Mouse (Mus musculus): ENCODE results near the gene Gpr108. TPM values are rescaled to one million over a fixed set of nuclear protein-coding genes. Genes with fewer than 3 reads are reported as not detected.

Gene Gpr108
- polyA plus RNA-seq, 1 experiment: 14.2 TPM

- Histone ChIP-seq H3K9me3 (replicated peaks; ENCODE audit: control insufficient read depth, insufficient read depth, low read length, poor library complexity, severe bottlenecking) (no peaks in the 10 kb centered on the region), H3K9ac (ENCODE audit: low read depth, poor library complexity, severe bottlenecking) (no peak overlapping the region), H3K4me3 (ENCODE audit: low read depth, low read length) (no peak overlapping the region), H3K36me3 (ENCODE audit: control insufficient read depth, insufficient read depth, low read length, poor library complexity, severe bottlenecking) (no peaks in the 10 kb centered on the region), H3K4me1 (ENCODE audit: control insufficient read depth, insufficient read depth, low read length) (no peaks in the 10 kb centered on the region), H3K27me3 (ENCODE audit: control insufficient read depth, insufficient read depth, low read length, poor library complexity, severe bottlenecking) (no peaks in the 10 kb centered on the region), H3K27ac (ENCODE audit: insufficient read depth, low read length) (no peak overlapping the region)
- TF ChIP-seq CTCF (IDR thresholded peaks at IDR 0.05; ENCODE audit: low read depth, low read length) (no peak), EP300 (IDR thresholded peaks at IDR 0.05; ENCODE audit: insufficient read depth, low read depth, low read length) (no peak), POLR2A (IDR thresholded peaks at IDR 0.05; ENCODE audit: insufficient read depth, low read length) (no peak)
These were observed 19.4 kb downstream of the Gpr108 start for GRCm38 (mm10) chr17:57228873-57229272.

- TF ChIP-seq POLR2A (IDR thresholded peaks at IDR 0.05; ENCODE audit: insufficient read depth, low read length) (no peak), CTCF (IDR thresholded peaks at IDR 0.05; ENCODE audit: low read depth, low read length) (no peak), EP300 (IDR thresholded peaks at IDR 0.05; ENCODE audit: insufficient read depth, low read depth, low read length) (no peak)
- Histone ChIP-seq H3K4me1 (ENCODE audit: control insufficient read depth, insufficient read depth, low read length) (no peaks in the 10 kb centered on the region), H3K27me3 (ENCODE audit: control insufficient read depth, insufficient read depth, low read length, poor library complexity, severe bottlenecking) (no peaks in the 10 kb centered on the region), H3K4me3 (ENCODE audit: low read depth, low read length) (no peak within 1 kb of the TSS), H3K36me3 (ENCODE audit: control insufficient read depth, insufficient read depth, low read length, poor library complexity, severe bottlenecking) (no peaks in the 10 kb centered on the region), H3K27ac (ENCODE audit: insufficient read depth, low read length) (no peak within 1 kb of the TSS), H3K9ac (ENCODE audit: low read depth, poor library complexity, severe bottlenecking) (no peak within 1 kb of the TSS), H3K9me3 (replicated peaks; ENCODE audit: control insufficient read depth, insufficient read depth, low read length, poor library complexity, severe bottlenecking) (no peaks in the 10 kb centered on the region)
These were observed 20.2 kb downstream of the Gpr108 start, which contains the start of gene C3 for GRCm38 (mm10) chr17:57228014-57228413. Gene C3, minus strand, starts transcription at chr17:57228136.

- Histone ChIP-seq H3K9ac (ENCODE audit: low read depth, poor library complexity, severe bottlenecking) (no peak overlapping the region), H3K27ac (ENCODE audit: insufficient read depth, low read length) (no peak overlapping the region), H3K4me3 (ENCODE audit: low read depth, low read length) (no peak overlapping the region), H3K27me3 (ENCODE audit: control insufficient read depth, insufficient read depth, low read length, poor library complexity, severe bottlenecking) (no peaks in the 10 kb centered on the region), H3K36me3 (ENCODE audit: control insufficient read depth, insufficient read depth, low read length, poor library complexity, severe bottlenecking) (no peaks in the 10 kb centered on the region), H3K9me3 (replicated peaks; ENCODE audit: control insufficient read depth, insufficient read depth, low read length, poor library complexity, severe bottlenecking) (no peaks in the 10 kb centered on the region), H3K4me1 (ENCODE audit: control insufficient read depth, insufficient read depth, low read length) (no peaks in the 10 kb centered on the region)
- TF ChIP-seq CTCF (IDR thresholded peaks at IDR 0.05; ENCODE audit: low read depth, low read length) (no peak), EP300 (IDR thresholded peaks at IDR 0.05; ENCODE audit: insufficient read depth, low read depth, low read length) (no peak), POLR2A (IDR thresholded peaks at IDR 0.05; ENCODE audit: insufficient read depth, low read length) (no peak)
These were observed 20.8 kb downstream of the Gpr108 start for GRCm38 (mm10) chr17:57227468-57227867.

GRCm38 (mm10) chr17:57223313-57223712 lies 24.9 kb downstream of the Gpr108 start:
- Histone ChIP-seq H3K36me3 (ENCODE audit: control insufficient read depth, insufficient read depth, low read length, poor library complexity, severe bottlenecking) (no peaks in the 10 kb centered on the region), H3K4me3 (ENCODE audit: low read depth, low read length) (no peak overlapping the region)
- TF ChIP-seq POLR2A (IDR thresholded peaks at IDR 0.05; ENCODE audit: insufficient read depth, low read length) (no peak), CTCF (IDR thresholded peaks at IDR 0.05; ENCODE audit: low read depth, low read length) (no peak), EP300 (IDR thresholded peaks at IDR 0.05; ENCODE audit: insufficient read depth, low read depth, low read length) (no peak)

GRCm38 (mm10) chr17:57221911-57222310 lies 26.3 kb downstream of the Gpr108 start:
- Histone ChIP-seq H3K27me3 (ENCODE audit: control insufficient read depth, insufficient read depth, low read length, poor library complexity, severe bottlenecking) (no peaks in the 10 kb centered on the region), H3K27ac (ENCODE audit: insufficient read depth, low read length) (no peak overlapping the region), H3K9ac (ENCODE audit: low read depth, poor library complexity, severe bottlenecking) (no peak overlapping the region), H3K4me3 (ENCODE audit: low read depth, low read length) (no peak overlapping the region), H3K9me3 (replicated peaks; ENCODE audit: control insufficient read depth, insufficient read depth, low read length, poor library complexity, severe bottlenecking) (no peaks in the 10 kb centered on the region), H3K4me1 (ENCODE audit: control insufficient read depth, insufficient read depth, low read length) (no peaks in the 10 kb centered on the region), H3K36me3 (ENCODE audit: control insufficient read depth, insufficient read depth, low read length, poor library complexity, severe bottlenecking) (no peaks in the 10 kb centered on the region)
- no peak for TF ChIP-seq CTCF (IDR thresholded peaks at IDR 0.05; ENCODE audit: low read depth, low read length)
- TF ChIP-seq POLR2A (IDR thresholded peaks at IDR 0.05; ENCODE audit: insufficient read depth, low read length): no peak
- TF ChIP-seq EP300 (IDR thresholded peaks at IDR 0.05; ENCODE audit: insufficient read depth, low read depth, low read length): no peak

More at GRCm38 (mm10) chr17:57223313-57223712, 24.9 kb downstream of the Gpr108 start:
- Histone ChIP-seq H3K27ac (ENCODE audit: insufficient read depth, low read length) (no peak overlapping the region), H3K4me1 (ENCODE audit: control insufficient read depth, insufficient read depth, low read length) (no peaks in the 10 kb centered on the region), H3K9ac (ENCODE audit: low read depth, poor library complexity, severe bottlenecking) (no peak overlapping the region), H3K27me3 (ENCODE audit: control insufficient read depth, insufficient read depth, low read length, poor library complexity, severe bottlenecking) (no peaks in the 10 kb centered on the region), H3K9me3 (replicated peaks; ENCODE audit: control insufficient read depth, insufficient read depth, low read length, poor library complexity, severe bottlenecking) (no peaks in the 10 kb centered on the region)

- H3K9ac ChIP-seq (ENCODE audit: low read depth, poor library complexity, severe bottlenecking): no peak overlapping the region
- no peaks in the 10 kb centered on the region for H3K4me1 ChIP-seq (ENCODE audit: control insufficient read depth, insufficient read depth, low read length)
- TF ChIP-seq POLR2A (IDR thresholded peaks at IDR 0.05; ENCODE audit: insufficient read depth, low read length): no peak
- peak; percentile 29 for TF ChIP-seq CTCF (IDR thresholded peaks at IDR 0.05; ENCODE audit: low read depth, low read length)
- no peak overlapping the region for H3K27ac ChIP-seq (ENCODE audit: insufficient read depth, low read length)
- no peaks in the 10 kb centered on the region for H3K9me3 ChIP-seq (replicated peaks; ENCODE audit: control insufficient read depth, insufficient read depth, low read length, poor library complexity, severe bottlenecking)
- H3K27me3 ChIP-seq (ENCODE audit: control insufficient read depth, insufficient read depth, low read length, poor library complexity, severe bottlenecking): no peaks in the 10 kb centered on the region
- H3K4me3 ChIP-seq (ENCODE audit: low read depth, low read length): no peak overlapping the region
- H3K36me3 ChIP-seq (ENCODE audit: control insufficient read depth, insufficient read depth, low read length, poor library complexity, severe bottlenecking): no peaks in the 10 kb centered on the region
These were observed 28.4 kb downstream of the Gpr108 start for GRCm38 (mm10) chr17:57219884-57220207.

All from ES-Bruce4 (cell line).